Mouse (Mus musculus) heart, postnatal 0 days (tissue): ENCODE measurements around the gene Mindy2. TPM values are rescaled to one million over a fixed set of nuclear protein-coding genes. Genes with fewer than 3 reads are reported as not detected.
"Not testable (repeated sequence)": the region's sequence is repeated elsewhere in the genome, so short reads cannot be mapped to it uniquely, and the experiment has no call there.

Experiments
- ATAC-seq: fragments of 200-750 bp; cut with Nextera tagmentation; 2 replicates; pipeline ENCODE4 v1.8.0; 2017; ENCODE audit warnings: low read depth, moderate number of reproducible peaks, moderate library complexity; ENCODE audit not compliant: insufficient read depth
- DNase-seq: peaks from one replicate; pipeline ENCODE4 v3.0.0-alpha.2; 2016; ENCODE audit warnings: low spot score
- H3K27ac ChIP-seq: fragments of 300-500 bp; sonication (generic); 2 replicates; pipeline ENCODE4 v1.5.1; 2014; ENCODE audit warnings: low read depth, mild to moderate bottlenecking
- H3K27me3 ChIP-seq: fragments of 300-500 bp; sonication (generic); 2 replicates; pipeline ENCODE4 v1.6.1; 2014; ENCODE audit warnings: low read length, mixed read lengths; ENCODE audit not compliant: control insufficient read depth, insufficient read depth
- H3K36me3 ChIP-seq: fragments of 300-500 bp; sonication (generic); replicated peaks from 2 replicates; pipeline ENCODE4 v1.6.1; 2014; ENCODE audit warnings: low read length, mixed read lengths; ENCODE audit not compliant: control insufficient read depth, insufficient read depth
- H3K4me1 ChIP-seq: fragments of 300-500 bp; sonication (generic); 2 replicates; pipeline ENCODE4 v1.6.1; 2014; ENCODE audit warnings: antibody characterized with exemption; ENCODE audit not compliant: control insufficient read depth, insufficient read depth
- H3K4me2 ChIP-seq: fragments of 300-500 bp; sonication (generic); 2 replicates; pipeline ENCODE4 v1.6.1; 2014; ENCODE audit warnings: low read depth, mild to moderate bottlenecking, low read length, moderate library complexity
- H3K4me3 ChIP-seq: fragments of 300-500 bp; sonication (generic); 2 replicates; pipeline ENCODE4 v1.5.1; 2014; ENCODE audit warnings: low read depth, low read length
- H3K9ac ChIP-seq: fragments of 300-500 bp; sonication (generic); replicated peaks from 2 replicates; pipeline ENCODE4 v1.6.1; 2014; ENCODE audit warnings: low read depth, low read length, mixed read lengths
- H3K9me3 ChIP-seq: fragments of 300-500 bp; sonication (generic); replicated peaks from 2 replicates; pipeline ENCODE4 v1.6.1; 2016; ENCODE audit warnings: low read length; ENCODE audit not compliant: control insufficient read depth
- CTCF ChIP-seq: IDR thresholded peaks from 2 replicates; pipeline ENCODE4 v1.5.1; 2016; ENCODE audit warnings: antibody characterized with exemption, control low read depth, low read depth
- EP300 ChIP-seq: IDR thresholded peaks from 2 replicates; pipeline ENCODE4 v1.6.1; 2016; ENCODE audit warnings: antibody characterized with exemption, low read depth
- WGBS: fragments of 180-500 bp; shearing (Covaris S2); extraction: QIAGEN DNeasy Blood & Tissue Kit; methylation state at CpG from one replicate; pipeline ENCODE4 v1.1.7; 2014; 5-methylcytosine and 5-hydroxymethylcytosine counted together
- polyA plus RNA-seq: library from polyadenylated mRNA; unstranded; fragments of >200 nt; fragmentation: Nextera tagmentation; extraction: Ambion mirVana; gene quantifications from 2 replicates; pipeline ENCODE4 v1.2.1, GENCODE M21; 2015
- total RNA-seq: library from RNA; depleted of rRNA; stranded (reverse); fragments of >200 nt; gene quantifications from 2 replicates; pipeline ENCODE4 v1.2.3, GENCODE M21; 2014; ENCODE audit warnings: low replicate concordance

Gene Mindy2
- total and polyA plus RNA-seq, 2 experiments from 2014 or later = 9.0 to 15.3 TPM

DNA sequence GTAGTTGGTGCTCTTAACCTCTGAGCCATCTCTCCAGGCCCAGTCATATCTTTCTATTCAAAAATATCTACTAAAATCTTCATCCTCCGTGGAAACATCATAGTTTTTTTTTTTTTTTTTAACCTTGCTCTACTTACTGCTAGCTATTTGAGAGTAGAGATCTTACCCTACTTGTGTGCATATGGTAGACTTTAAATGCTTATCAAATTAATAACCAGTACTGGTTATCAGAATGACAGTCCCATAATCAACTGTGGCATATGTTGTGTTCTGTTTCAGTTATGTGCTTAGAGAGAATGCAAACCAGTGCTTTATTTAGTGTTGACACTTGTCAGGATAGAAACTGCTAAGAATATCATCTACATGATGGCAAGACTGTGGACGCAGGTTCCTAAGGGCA is 78.9 kb downstream of the Mindy2 start:
- H3K27me3 ChIP-seq = no peaks in the 10 kb centered on the region
- 71% methylated on average over 2 of the region's 2 CpGs for WGBS
- no peaks in the 10 kb centered on the region for H3K4me1 ChIP-seq
- H3K9me3 ChIP-seq = no peaks in the 10 kb centered on the region
- no peak overlapping the region for H3K4me2 ChIP-seq
- no peak overlapping the region for H3K9ac ChIP-seq
- H3K36me3 ChIP-seq = peaks cover 80% of the 10 kb centered on the region
- ATAC-seq (no peak), DNase-seq (no peak)
- no peak overlapping the region for H3K27ac ChIP-seq
- no peak for TF ChIP-seq CTCF
- TF ChIP-seq EP300 = no peak
- H3K4me3 ChIP-seq = no peak overlapping the region

DNA sequence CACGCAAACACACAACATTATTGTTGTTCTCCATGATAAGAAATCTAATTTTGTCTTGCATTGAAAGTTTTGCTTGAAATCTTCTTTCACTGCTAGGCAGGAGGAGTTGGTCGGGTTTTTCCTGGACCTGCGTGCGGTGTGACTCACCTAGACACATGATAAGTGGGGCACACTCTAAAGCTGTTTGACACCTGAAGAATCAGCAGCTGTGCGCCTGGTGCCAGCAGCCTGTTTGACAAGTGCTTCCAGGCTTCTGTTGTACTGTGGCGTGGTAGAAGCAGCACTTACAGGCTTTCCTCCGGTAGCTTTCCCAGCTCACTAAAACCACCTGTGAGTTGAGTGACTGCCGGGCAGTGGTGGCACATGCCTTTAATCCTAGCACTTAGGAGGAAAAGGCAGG is 86.6 kb downstream of the Mindy2 start:
- Histone ChIP-seq H3K4me2 (no peak overlapping the region), H3K4me3 (no peak overlapping the region), H3K9me3 (no peaks in the 10 kb centered on the region), H3K27ac (no peak overlapping the region), H3K4me1 (no peaks in the 10 kb centered on the region), H3K36me3 (peaks cover 18% of the 10 kb centered on the region), H3K9ac (no peak overlapping the region), H3K27me3 (no peaks in the 10 kb centered on the region)
- WGBS = 56% methylated on average over 8 of the region's 8 CpGs
- no peak for TF ChIP-seq EP300
- TF ChIP-seq CTCF = no peak
- DNase-seq = no peak
- ATAC-seq = no peak

DNA sequence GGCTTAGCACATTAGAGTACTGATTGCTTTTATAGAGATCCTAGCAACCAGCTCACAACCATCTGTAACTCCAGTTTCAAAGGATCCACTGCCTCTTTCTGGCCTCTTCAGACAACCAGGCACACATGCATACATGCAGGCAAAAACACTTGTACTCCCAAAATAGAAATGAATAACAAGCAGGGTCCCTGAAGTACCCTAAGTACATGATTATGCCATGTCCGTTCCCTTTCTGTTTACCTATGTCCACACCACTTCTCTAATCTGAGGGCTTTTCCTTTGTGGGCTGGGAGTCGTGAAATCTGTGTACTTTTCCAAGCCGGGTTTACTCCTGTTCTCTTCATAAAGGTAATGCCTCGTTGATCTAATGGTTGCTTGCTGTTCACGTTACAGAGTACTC is 89.3 kb downstream of the Mindy2 start:
- Histone ChIP-seq H3K27ac (peak overlapping the region; percentile 79), H3K4me2 (peak overlapping the region; percentile 21; the same call in 1 of the 2 replicates), H3K4me3 (no peak overlapping the region), H3K9me3 (no peaks in the 10 kb centered on the region), H3K36me3 (peaks cover 6% of the 10 kb centered on the region), H3K27me3 (no peaks in the 10 kb centered on the region), H3K9ac (no peak overlapping the region), H3K4me1 (no peaks in the 10 kb centered on the region)
- 33% methylated on average over 5 of the region's 5 CpGs for WGBS
- ATAC-seq (peak; percentile 85), DNase-seq (peak; percentile 70)
- TF ChIP-seq EP300 (no peak; the same call in 1 of the 2 replicates), CTCF (no peak)

GRCm38 (mm10) chr9:70562825-70563224 is 94.1 kb downstream of the Mindy2 start:
- 84% methylated on average over 3 of the region's 3 CpGs for WGBS
- H3K4me3 ChIP-seq = no peak overlapping the region
- DNase-seq = no peak
- no peak for TF ChIP-seq CTCF
- TF ChIP-seq EP300 = no peak
- peaks cover 9% of the 10 kb centered on the region; the same call in 1 of the 2 replicates for H3K36me3 ChIP-seq
- no peaks in the 10 kb centered on the region for H3K27me3 ChIP-seq
- H3K4me2 ChIP-seq = no peak overlapping the region
- ATAC-seq = no peak
- H3K9ac ChIP-seq = no peak overlapping the region
- H3K4me1 ChIP-seq = no peaks in the 10 kb centered on the region
- H3K9me3 ChIP-seq = no peaks in the 10 kb centered on the region
- H3K27ac ChIP-seq = no peak overlapping the region

GRCm38 (mm10) chr9:70556796-70557195 is 100.2 kb downstream of the Mindy2 start:
- no peak overlapping the region for H3K9ac ChIP-seq
- 0 out of 2 replicates have a peak, but pooled peaks cover 3% of the 10 kb centered on the region for H3K9me3 ChIP-seq
- TF ChIP-seq EP300 (no peak), CTCF (no peak)
- no peak for ATAC-seq
- no peak for DNase-seq
- H3K4me2 ChIP-seq = no peak overlapping the region
- no peaks in the 10 kb centered on the region for H3K27me3 ChIP-seq
- WGBS = 86% methylated on average over 5 of the region's 5 CpGs
- H3K27ac ChIP-seq = no peak overlapping the region
- no peaks in the 10 kb centered on the region for H3K4me1 ChIP-seq
- H3K4me3 ChIP-seq = no peak overlapping the region
- H3K36me3 ChIP-seq = peaks cover 10% of the 10 kb centered on the region

DNA sequence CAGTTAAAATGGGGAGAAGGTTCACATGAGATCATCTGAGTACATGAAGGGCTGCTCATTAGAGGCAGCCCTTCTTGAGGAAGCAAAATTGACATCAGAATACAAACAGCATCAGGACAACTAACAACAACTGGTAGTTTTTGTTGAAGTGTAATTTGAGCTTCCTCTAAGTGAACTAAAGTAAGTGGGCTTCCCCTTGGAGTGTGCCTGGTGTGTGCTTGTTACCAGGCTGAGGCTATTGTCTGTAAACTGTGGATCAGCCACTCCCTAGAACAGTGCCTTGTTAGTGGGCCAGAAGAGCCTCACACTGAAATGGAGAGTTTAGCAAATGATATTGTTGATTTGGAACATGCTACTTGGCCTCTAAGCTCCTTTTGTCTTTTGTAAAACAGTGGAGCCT is 101.5 kb downstream of the Mindy2 start:
- H3K36me3 ChIP-seq = peaks cover 10% of the 10 kb centered on the region
- no peak overlapping the region for H3K4me3 ChIP-seq
- H3K4me1 ChIP-seq = no peaks in the 10 kb centered on the region
- no peak for TF ChIP-seq EP300
- TF ChIP-seq CTCF = no peak
- no peak overlapping the region for H3K4me2 ChIP-seq
- 0 out of 2 replicates have a peak, but pooled peaks cover 3% of the 10 kb centered on the region for H3K9me3 ChIP-seq
- no peaks in the 10 kb centered on the region for H3K27me3 ChIP-seq
- DNase-seq (no peak), ATAC-seq (no peak)
- H3K27ac ChIP-seq = no peak overlapping the region
- H3K9ac ChIP-seq = no peak overlapping the region

- 94% methylated on average over 2 of the region's 2 CpGs for whole genome bisulfite sequencing
- not testable (repeated sequence) for H3K9me3 ChIP-seq, H3K27me3 ChIP-seq, H3K9ac ChIP-seq, H3K4me1 ChIP-seq, H3K4me2 ChIP-seq, ATAC-seq, DNase-seq, H3K4me3 ChIP-seq, H3K27ac ChIP-seq
- peaks cover 19% of the 10 kb centered on the region for H3K36me3 ChIP-seq
Measured at GRCm38 (mm10) chr9:70552233-70552632, 104.7 kb downstream of the Mindy2 start.
